Mouse (Mus musculus): ENCODE measurements at regions not wholly inside any gene's neighbourhood (a gene's known extent, or its start where the extent isn't known, plus 50 kb on each side); places are given as distances from the start of the nearest gene placed in this dataset.

- DNase-seq = no peak
Observed at GRCm38 (mm10) chr11:71886771-71887170, 137.1 kb downstream of the Wscd1 start.

DNA sequence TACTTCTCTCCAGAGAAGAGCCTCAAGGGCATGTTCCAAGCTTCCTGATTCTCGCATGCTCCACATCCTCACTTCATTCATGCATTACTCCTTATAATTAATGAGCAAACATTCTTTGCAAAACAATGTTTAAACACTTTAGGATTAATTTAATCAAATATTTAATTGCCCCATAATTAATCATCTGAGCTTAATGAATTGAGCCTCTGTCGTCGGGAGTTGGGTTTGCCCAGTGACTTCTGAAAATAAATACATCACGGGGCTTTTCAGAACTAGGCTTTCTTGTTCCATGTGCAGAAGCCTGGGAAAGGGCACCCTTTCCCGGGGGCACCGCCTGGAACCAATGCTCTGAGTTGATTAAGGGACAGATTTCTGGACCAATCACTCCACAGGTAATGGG is 135.1 kb downstream of the Wscd1 start:
- DNase-seq = no peak

DNA sequence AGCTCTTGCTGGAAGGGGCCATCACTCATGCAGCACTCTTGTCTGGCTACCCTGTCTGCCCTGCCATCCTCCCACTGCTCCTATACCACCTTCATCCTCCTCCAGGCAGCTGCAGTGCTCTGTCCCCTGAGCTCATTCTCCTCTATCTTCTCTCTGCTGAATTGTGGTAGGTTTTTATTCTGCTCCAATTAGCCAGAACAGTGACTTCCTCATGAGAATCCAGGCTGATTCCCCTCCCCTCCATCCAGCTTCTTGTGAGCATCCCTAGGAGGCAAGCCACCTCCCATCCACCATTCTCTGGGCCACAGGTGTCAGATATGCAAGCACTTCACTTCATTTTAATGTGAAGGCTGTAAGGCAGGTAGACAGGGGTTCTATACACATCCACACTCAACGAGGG is 132.1 kb downstream of the Wscd1 start:
- no peak for DNase-seq

GRCm38 (mm10) chr11:71871297-71871696 is 121.6 kb downstream of the Wscd1 start:
- DNase-seq = no peak

DNA sequence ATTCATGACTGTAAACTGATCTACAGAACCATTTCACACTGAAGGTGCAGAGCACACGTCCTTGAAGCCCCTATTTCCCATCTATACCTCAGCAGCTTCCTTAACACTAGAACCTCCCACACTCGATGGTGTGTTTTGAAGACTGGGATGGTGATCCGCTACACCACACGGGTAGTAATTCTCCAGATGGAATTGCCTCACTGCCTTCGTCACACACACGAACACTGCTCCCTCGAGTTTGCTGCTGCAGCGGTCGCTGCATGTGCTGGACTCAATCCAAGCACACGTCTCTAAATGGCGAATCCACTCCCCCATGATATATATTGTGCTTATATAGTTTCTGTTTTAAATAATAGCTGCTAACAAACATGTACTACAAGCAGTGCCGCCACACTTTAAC is 117.0 kb downstream of the Wscd1 start:
- DNase-seq = no peak

- DNase-seq = no peak
Observed at GRCm38 (mm10) chr11:71857926-71858325, 108.2 kb downstream of the Wscd1 start.

DNA sequence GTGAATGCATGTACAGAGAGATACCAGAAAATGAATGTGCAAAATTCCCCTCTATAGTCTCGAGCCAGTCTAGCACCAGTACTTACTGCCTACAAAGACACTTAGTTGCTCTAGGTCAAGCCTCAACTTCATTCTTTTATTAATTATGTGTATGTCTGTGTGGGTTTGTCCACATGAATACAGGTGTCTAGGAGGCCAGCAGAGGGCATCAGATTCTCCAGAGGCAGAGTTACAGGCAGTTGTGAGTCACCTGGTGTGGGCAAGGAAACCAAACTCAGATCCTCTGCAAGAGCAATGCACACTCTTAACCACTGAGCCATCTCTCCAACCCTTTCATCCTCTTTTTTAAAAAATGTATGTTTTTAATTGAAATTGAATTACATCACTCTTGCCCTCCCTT is 105.8 kb downstream of the Wscd1 start:
- no peak for DNase-seq

DNA sequence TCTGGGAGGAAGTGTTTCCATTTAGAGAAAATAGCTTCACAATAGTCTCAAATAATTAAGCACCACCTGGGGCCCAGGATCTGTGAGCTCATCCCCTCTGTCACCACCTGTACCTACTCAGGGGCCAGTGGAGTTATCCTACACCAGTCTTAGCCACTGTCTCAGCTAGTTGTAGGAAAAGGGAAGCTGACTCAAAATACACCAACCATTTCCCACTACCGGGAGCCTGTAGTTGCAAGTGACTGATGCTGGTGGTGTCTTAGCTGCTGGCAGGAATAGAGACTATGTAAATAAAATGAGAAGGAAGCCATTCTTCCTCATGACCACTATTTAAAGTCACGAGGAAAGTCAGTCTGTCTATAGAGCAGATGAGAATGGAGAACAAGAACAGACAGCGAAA is 105.3 kb downstream of the Wscd1 start:
- no peak for DNase-seq

- DNase-seq = peak; percentile 10 to 29
Observed at GRCm38 (mm10) chr11:71847684-71848367, 98.1 kb downstream of the Wscd1 start.

GRCm38 (mm10) chr11:71846496-71846895 is 96.8 kb downstream of the Wscd1 start:
- DNase-seq = no peak

GRCm38 (mm10) chr11:71840635-71841443 is 91.1 kb downstream of the Wscd1 start:
- DNase-seq = no peak
